Mouse (Mus musculus) adrenal gland, postnatal 4 days (tissue): Measurements from ENCODE around the gene Rhox4e. TPM values are rescaled to one million over a fixed set of nuclear protein-coding genes. Genes with fewer than 3 reads are reported as not detected.
"Not testable (repeated sequence)": the region's sequence is repeated elsewhere in the genome, so short reads cannot be mapped to it uniquely, and the experiment has no call there.

Source experiments
- DNase-seq, 2 experiments: peaks; one replicate each; pipeline ENCODE4 v3.0.0; 2021 to 2022; ENCODE audit warnings: low spot score in 2 of 2, mixed read lengths in 2 of 2
- long read RNA-seq, 2 experiments: library from polyadenylated mRNA; stranded (forward); transcript quantifications; one replicate each; pipeline ENCODE4 v2.0.0; 2021
- total RNA-seq, 2 experiments: library from RNA; stranded (reverse); gene quantifications; 2 replicates each; pipeline ENCODE4 v1.2.3; 2021

Gene Rhox4e
- total RNA-seq: not detected
- long read RNA-seq, experiment 1: 0 reads
- long read RNA-seq, experiment 2: 0 reads

- DNase-seq: not testable (repeated sequence)
Measured at GRCm38 (mm10) chrX:37557112-37557511, at the start of gene Rhox4e. Gene Rhox4e, plus strand, starts transcription at chrX:37557412.

DNA sequence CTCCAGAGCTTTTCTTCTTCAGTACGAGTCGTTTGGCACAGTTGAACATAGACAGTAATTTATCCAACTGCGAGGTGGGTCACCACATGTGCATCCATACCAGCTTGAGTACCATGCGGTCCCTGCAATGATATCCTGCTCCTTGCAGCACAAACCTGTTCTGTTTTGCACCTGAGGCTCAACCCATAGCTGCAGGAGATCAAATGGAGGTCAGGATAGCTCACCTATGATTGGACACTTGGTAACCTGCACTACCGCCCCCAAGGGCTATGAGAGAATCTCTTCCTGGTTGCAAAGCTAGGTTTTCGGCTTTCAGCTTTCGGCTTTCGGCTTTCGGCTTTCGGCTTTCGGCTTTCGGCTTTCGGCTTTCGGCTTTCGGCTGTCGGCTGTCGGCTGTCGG lies 43.2 kb upstream of the Rhox4e start, which contains the start of gene Rhox4d:
Gene Rhox4d, plus strand, starts transcription at position 301 of the 400 bp plus-strand sequence.
- not testable (repeated sequence) for DNase-seq

DNA sequence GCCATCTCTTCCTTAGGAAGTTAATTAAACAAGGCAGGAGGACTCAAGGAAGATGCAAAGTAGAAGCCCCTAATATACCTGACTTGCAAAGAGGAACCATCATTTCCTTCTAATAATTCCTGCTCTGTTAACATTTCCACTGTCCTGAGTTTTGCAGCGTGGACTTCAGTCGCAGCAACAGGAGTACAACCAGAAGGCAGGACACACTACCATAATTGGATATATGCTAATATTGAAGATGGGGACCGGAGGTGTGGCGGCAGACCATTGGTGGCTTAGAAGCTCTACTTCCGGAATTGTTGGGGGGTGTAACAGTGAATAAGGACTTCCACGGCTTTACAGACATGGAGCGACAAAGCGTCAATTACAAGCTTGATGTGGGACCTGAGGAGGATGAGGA lies 27.1 kb upstream of the Rhox4e start, which contains the start of gene Rhox2e:
Gene Rhox2e, plus strand, starts transcription at position 301 of the 400 bp plus-strand sequence.
- DNase-seq: not testable (repeated sequence)

- not testable (repeated sequence) for DNase-seq
Measured at GRCm38 (mm10) chrX:37541719-37542118, 15.5 kb upstream of the Rhox4e start, which contains the start of gene Rhox3e. Gene Rhox3e, plus strand, starts transcription at chrX:37542019.

DNA sequence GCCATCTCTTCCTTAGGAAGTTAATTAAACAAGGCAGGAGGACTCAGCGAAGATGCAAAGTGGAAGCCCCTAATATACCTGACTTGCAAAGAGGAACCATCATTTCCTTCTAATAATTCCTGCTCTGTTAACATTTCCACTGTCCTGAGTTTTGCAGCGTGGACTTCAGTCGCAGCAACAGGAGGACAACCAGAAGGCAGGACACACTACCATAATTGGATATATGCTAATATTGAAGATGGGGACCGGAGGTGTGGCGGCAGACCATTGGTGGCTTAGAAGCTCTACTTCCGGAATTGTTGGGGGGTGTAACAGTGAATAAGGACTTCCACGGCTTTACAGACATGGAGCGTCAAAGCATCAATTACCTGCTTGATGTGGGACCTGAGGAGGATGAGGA lies 13.9 kb downstream of the Rhox4e start, which contains the start of gene Rhox2f:
Gene Rhox2f, plus strand, starts transcription at position 301 of the 400 bp plus-strand sequence.
- not testable (repeated sequence) for DNase-seq

- not testable (repeated sequence) for DNase-seq
Measured at GRCm38 (mm10) chrX:37572638-37573037, 15.4 kb downstream of the Rhox4e start.

DNA sequence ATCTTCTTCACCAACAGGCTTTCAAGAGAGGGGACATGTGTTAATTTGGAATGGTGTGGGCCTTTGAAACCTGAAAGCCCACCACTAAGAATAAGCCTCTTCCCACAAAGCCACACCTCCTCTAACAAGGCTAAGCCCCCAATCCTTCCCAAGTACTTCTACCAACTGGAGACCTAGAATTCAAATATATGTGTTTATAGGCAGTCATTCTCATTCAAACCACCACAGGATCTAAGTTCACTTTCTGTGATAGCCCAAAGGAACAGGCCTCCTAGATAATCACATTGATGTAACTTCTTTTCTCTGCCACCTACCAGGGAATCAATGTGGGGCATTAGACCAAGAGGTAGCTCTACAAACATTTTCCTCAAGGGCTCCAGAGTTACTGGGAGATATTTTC lies 23.5 kb downstream of the Rhox4e start, which contains the start of gene Rhox3f:
Gene Rhox3f, plus strand, starts transcription at position 301 of the 400 bp plus-strand sequence.
- DNase-seq: not testable (repeated sequence)

DNA sequence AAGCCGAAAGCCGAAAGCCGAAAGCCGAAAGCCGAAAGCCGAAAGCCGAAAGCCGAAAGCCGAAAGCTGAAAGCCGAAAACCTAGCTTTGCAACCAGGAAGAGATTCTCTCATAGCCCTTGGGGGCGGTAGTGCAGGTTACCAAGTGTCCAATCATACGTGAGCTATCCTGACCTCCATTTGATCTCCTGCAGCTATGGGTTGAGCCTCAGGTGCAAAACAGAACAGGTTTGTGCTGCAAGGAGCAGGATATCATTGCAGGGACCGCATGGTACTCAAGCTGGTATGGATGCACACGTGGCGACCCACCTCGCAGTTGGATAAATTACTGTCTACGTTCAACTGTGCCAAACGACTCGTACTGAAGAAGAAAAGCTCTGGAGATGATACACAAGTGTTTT lies 50.4 kb downstream of the Rhox4e start, which contains the start of gene Rhox4f:
Gene Rhox4f, minus strand, starts transcription at position 101 of the 400 bp plus-strand sequence.
- DNase-seq: not testable (repeated sequence)

Other genes starting within 250 kb of the Rhox4e start
- not detected for gene Rhox3a2, start 177.4 kb upstream of the Rhox4e start, total RNA-seq
- not detected for gene Rhox4a2, start 166.6 kb upstream of the Rhox4e start, total RNA-seq
- not detected for gene Rhox2b, start 145.3 kb upstream of the Rhox4e start, total RNA-seq
- gene Rhox4b, start 124.9 kb upstream of the Rhox4e start, total RNA-seq: not detected
- not detected for gene Rhox2c, start 103.7 kb upstream of the Rhox4e start, total RNA-seq
- not detected for gene Rhox3c, start 98.8 kb upstream of the Rhox4e start, total RNA-seq
- gene Rhox4c, start 77.1 kb upstream of the Rhox4e start, total RNA-seq: not detected
- gene Rhox2d, start 64.0 kb upstream of the Rhox4e start, total RNA-seq: not detected
- not detected for gene Rhox4d, start 43.1 kb upstream of the Rhox4e start, total RNA-seq
- not detected for gene Rhox2e, start 27.0 kb upstream of the Rhox4e start, total RNA-seq
- not detected for gene Rhox3e, start 15.4 kb upstream of the Rhox4e start, total RNA-seq
- gene Rhox2f, start 14.0 kb downstream of the Rhox4e start, total RNA-seq: not detected
- not detected for gene Rhox3f, start 23.6 kb downstream of the Rhox4e start, total RNA-seq
- gene Rhox4f, start 50.3 kb downstream of the Rhox4e start, total RNA-seq: not detected
- not detected for gene Rhox3g, start 71.2 kb downstream of the Rhox4e start, total RNA-seq
- not detected for gene Rhox2g, start 86.1 kb downstream of the Rhox4e start, total RNA-seq
- gene Rhox4g, start 93.9 kb downstream of the Rhox4e start, total RNA-seq: not detected
- gene Rhox3h, start 111.4 kb downstream of the Rhox4e start, total RNA-seq: not detected
- not detected for gene Rhox2h, start 115.9 kb downstream of the Rhox4e start, total RNA-seq
- not detected for gene Rhox5, start 247.4 kb downstream of the Rhox4e start, total RNA-seq